Mouse (Mus musculus) midbrain, postnatal 0 days (tissue): ENCODE measurements around the gene Myo3b. TPM values are rescaled to one million over a fixed set of nuclear protein-coding genes. Genes with fewer than 3 reads are reported as not detected.

ENCODE experiments used
- ATAC-seq: fragments of 200-750 bp; cut with Nextera tagmentation; 2 replicates; pipeline ENCODE4 v1.8.0; 2017; ENCODE audit warnings: moderate number of reproducible peaks, mild to moderate bottlenecking, moderate TSS enrichment, moderate library complexity; ENCODE audit not compliant: low FRiP score
- DNase-seq: peaks from one replicate; pipeline ENCODE4 v3.0.0-alpha.2; 2015; ENCODE audit warnings: low spot score
- H3K27ac ChIP-seq: fragments of 300-500 bp; sonication (generic); 2 replicates; pipeline ENCODE4 v1.5.1; 2014; ENCODE audit warnings: low read depth, mild to moderate bottlenecking, low read length, mixed read lengths
- H3K27me3 ChIP-seq: fragments of 300-500 bp; sonication (generic); 2 replicates; pipeline ENCODE4 v1.6.1; 2014; ENCODE audit warnings: low read length, control low read depth, mixed read lengths; ENCODE audit not compliant: insufficient read depth
- H3K36me3 ChIP-seq: fragments of 300-500 bp; sonication (generic); 2 replicates; pipeline ENCODE4 v1.6.1; 2014; ENCODE audit warnings: low read length, control low read depth, mixed read lengths; ENCODE audit not compliant: insufficient read depth
- H3K4me1 ChIP-seq: fragments of 300-500 bp; sonication (generic); 2 replicates; pipeline ENCODE4 v1.6.1; 2014; ENCODE audit warnings: mild to moderate bottlenecking, control low read depth, antibody characterized with exemption, low read length, mixed read lengths; ENCODE audit not compliant: insufficient read depth
- H3K4me2 ChIP-seq: fragments of 300-500 bp; sonication (generic); 2 replicates; pipeline ENCODE4 v1.6.1; 2014; ENCODE audit warnings: low read depth, mild to moderate bottlenecking, low read length, mixed read lengths; ENCODE audit not compliant: poor library complexity, severe bottlenecking
- H3K4me3 ChIP-seq: fragments of 300-500 bp; sonication (generic); 2 replicates; pipeline ENCODE4 v1.5.1; 2014; ENCODE audit warnings: low read depth, mild to moderate bottlenecking, low read length, moderate library complexity
- H3K9ac ChIP-seq: fragments of 300-500 bp; sonication (generic); replicated peaks from 2 replicates; pipeline ENCODE4 v1.6.1; 2014; ENCODE audit warnings: mild to moderate bottlenecking, low read length, moderate library complexity, mixed read lengths; ENCODE audit not compliant: poor library complexity, severe bottlenecking
- H3K9me3 ChIP-seq: fragments of 300-500 bp; sonication (generic); 2 replicates; pipeline ENCODE4 v1.6.1; 2016; ENCODE audit warnings: low read length, control low read depth
- CTCF ChIP-seq: IDR thresholded peaks from 2 replicates; pipeline ENCODE4 v1.5.1; 2016; ENCODE audit warnings: antibody characterized with exemption, mild to moderate bottlenecking
- WGBS: fragments of 180-500 bp; shearing (Covaris S2); extraction: QIAGEN DNeasy Blood & Tissue Kit; methylation state at CpG from one replicate; pipeline ENCODE4 v1.1.7; 2014; 5-methylcytosine and 5-hydroxymethylcytosine counted together
- polyA plus RNA-seq: library from polyadenylated mRNA; unstranded; fragments of >200 nt; fragmentation: Nextera tagmentation; extraction: Ambion mirVana; gene quantifications from 2 replicates; pipeline ENCODE4 v1.2.1, GENCODE M21; 2015
- total RNA-seq: library from RNA; depleted of rRNA; stranded (reverse); fragments of >200 nt; gene quantifications from 2 replicates; pipeline ENCODE4 v1.2.3, GENCODE M21; 2014

The Myo3b gene
- total and polyA plus RNA-seq, 2 experiments from 2014 or later, result 0.14 to 0.44 TPM

DNA sequence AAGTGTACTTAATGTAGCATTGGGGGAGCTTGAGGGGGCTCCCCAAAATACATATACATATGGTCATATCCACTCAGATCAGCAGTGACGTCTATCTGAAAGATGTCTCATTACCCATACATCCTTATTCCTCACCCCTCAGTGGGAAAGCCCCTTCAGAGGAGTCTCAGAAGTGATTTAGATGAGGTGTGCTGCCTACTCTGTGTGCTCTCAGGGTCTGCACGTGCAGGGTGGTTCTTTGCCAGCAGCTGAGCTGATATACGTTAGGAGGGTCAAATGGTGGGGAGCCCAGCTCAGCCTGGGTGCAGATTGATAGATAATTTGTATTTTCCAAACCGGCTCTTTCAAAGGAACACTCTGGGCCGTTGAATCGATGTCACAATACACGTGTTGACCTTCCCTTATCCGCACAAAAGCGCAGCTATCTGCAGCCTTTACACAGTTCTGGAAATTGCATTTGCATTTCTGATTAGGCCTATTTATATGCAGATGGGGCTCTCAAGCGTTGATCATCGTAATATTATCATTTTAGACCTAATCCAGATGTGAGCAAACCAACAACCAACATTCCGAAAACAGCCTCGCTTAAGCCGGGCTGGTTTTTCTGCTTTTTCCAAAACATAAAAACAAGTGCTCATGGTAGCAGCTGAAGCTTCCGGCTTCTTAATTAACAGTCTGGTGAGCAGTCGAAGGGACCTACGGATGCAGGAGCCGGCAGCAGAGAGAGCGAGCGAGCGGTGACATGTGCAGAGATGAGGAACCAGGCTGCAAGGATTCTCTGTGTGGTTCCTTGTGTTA is 88.6 kb downstream of the Myo3b start:
- H3K4me3 ChIP-seq, result peak overlapping the region; percentile 13; the same call in 1 of the 2 replicates
- DNase-seq (peak; percentile 76), ATAC-seq (peak; percentile 62)
- H3K9me3 ChIP-seq, result no peaks in the 10 kb centered on the region
- WGBS, result 4% methylated on average over 21 of the region's 21 CpGs
- no peaks in the 10 kb centered on the region for H3K36me3 ChIP-seq
- no peak for TF ChIP-seq CTCF
- H3K27me3 ChIP-seq, result no peaks in the 10 kb centered on the region
- H3K9ac ChIP-seq, result 0 out of 2 replicates have a peak overlapping the region, but pooled peaks have one; percentile 36
- H3K4me1 ChIP-seq, result peaks cover 3% of the 10 kb centered on the region; the same call in 1 of the 2 replicates
- H3K27ac ChIP-seq, result peak overlapping the region; percentile 74
- H3K4me2 ChIP-seq, result peak overlapping the region; percentile 12

DNA sequence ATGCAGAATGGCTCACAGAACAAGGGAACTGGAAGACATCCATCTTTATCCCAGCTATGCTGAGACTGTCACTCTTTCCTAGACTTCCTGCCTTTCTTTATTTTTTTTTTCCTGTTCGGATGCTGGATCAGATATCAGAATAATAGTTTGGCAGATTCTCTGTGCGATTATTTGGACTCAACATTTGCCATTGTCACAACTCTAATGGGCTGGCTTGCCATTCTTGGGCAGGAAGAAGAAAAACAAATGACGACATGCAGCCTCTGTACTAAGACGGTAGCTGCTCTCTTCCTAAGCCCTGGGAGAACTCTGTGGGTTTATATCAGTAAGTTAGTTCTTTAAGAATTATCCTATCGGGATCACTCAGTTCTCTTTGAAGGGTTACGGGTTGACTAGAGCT is 89.7 kb downstream of the Myo3b start:
- no peak overlapping the region for H3K4me2 ChIP-seq
- H3K4me3 ChIP-seq, result no peak overlapping the region
- 59% methylated on average over 6 of the region's 6 CpGs for WGBS
- H3K36me3 ChIP-seq, result no peaks in the 10 kb centered on the region
- TF ChIP-seq CTCF, result no peak
- H3K9me3 ChIP-seq, result no peaks in the 10 kb centered on the region
- H3K9ac ChIP-seq, result no peak overlapping the region
- DNase-seq (no peak), ATAC-seq (no peak)
- peaks cover 3% of the 10 kb centered on the region; the same call in 1 of the 2 replicates for H3K4me1 ChIP-seq
- peak overlapping the region; percentile 74; the same call in 1 of the 2 replicates for H3K27ac ChIP-seq
- no peaks in the 10 kb centered on the region for H3K27me3 ChIP-seq

- H3K27ac ChIP-seq, result no peak overlapping the region
- H3K4me3 ChIP-seq, result no peak overlapping the region
- no peaks in the 10 kb centered on the region for H3K27me3 ChIP-seq
- H3K4me2 ChIP-seq, result no peak overlapping the region
- no peaks in the 10 kb centered on the region for H3K36me3 ChIP-seq
- no peak for ATAC-seq
- peaks cover 3% of the 10 kb centered on the region; the same call in 1 of the 2 replicates for H3K4me1 ChIP-seq
- H3K9ac ChIP-seq, result no peak overlapping the region
- TF ChIP-seq CTCF, result no peak
- WGBS, result 64% methylated on average over 3 of the region's 3 CpGs
- no peak for DNase-seq
- H3K9me3 ChIP-seq, result no peaks in the 10 kb centered on the region
These were observed 90.6 kb downstream of the Myo3b start for GRCm38 (mm10) chr2:70129566-70129965.

GRCm38 (mm10) chr2:70133281-70133680 is 94.4 kb downstream of the Myo3b start:
- no peak overlapping the region for H3K4me2 ChIP-seq
- H3K4me1 ChIP-seq, result no peaks in the 10 kb centered on the region
- DNase-seq, result peak; percentile 61
- WGBS, result 75% methylated on average over 4 of the region's 4 CpGs
- no peaks in the 10 kb centered on the region for H3K27me3 ChIP-seq
- H3K36me3 ChIP-seq, result no peaks in the 10 kb centered on the region
- no peaks in the 10 kb centered on the region for H3K9me3 ChIP-seq
- no peak for ATAC-seq
- no peak for TF ChIP-seq CTCF
- H3K9ac ChIP-seq, result no peak overlapping the region
- H3K4me3 ChIP-seq, result no peak overlapping the region
- no peak overlapping the region for H3K27ac ChIP-seq

GRCm38 (mm10) chr2:70137226-70137998 is 98.5 kb downstream of the Myo3b start:
- DNase-seq, result peak; percentile 30
- Histone ChIP-seq H3K4me3 (no peak overlapping the region), H3K36me3 (no peaks in the 10 kb centered on the region), H3K9ac (no peak overlapping the region), H3K4me1 (no peaks in the 10 kb centered on the region), H3K27me3 (no peaks in the 10 kb centered on the region), H3K4me2 (no peak overlapping the region), H3K9me3 (no peaks in the 10 kb centered on the region), H3K27ac (no peak overlapping the region)
- no peak for TF ChIP-seq CTCF
- 88% methylated on average over 4 of the region's 4 CpGs for WGBS
- ATAC-seq, result no peak
